ENCODE assay signal across 11 mouse cellular contexts in genomic region chr10:42121984-42122383, GRCm38 (mm10).
"Had no signal": no experiment of that assay in that cellular context is flagged by ENCODE, and none has a peak within 500 bp of the region (broad histone marks: within the 10 kb centered on the region; RNA-seq: fewer than 3 reads in every experiment).

No protein-coding gene starts in this region.

- H3K4me3 ChIP-seq: liver, embryonic 15.5 days; neural tube, embryonic 12.5 days had no signal

- H3K4me2 ChIP-seq: liver, embryonic 11.5 days; liver, embryonic 15.5 days; lung, embryonic 14.5 days; neural tube, embryonic 12.5 days had no signal

- H3K27me3 ChIP-seq: liver, embryonic 15.5 days; neural tube, embryonic 12.5 days had no signal

- H3K27ac ChIP-seq: liver, embryonic 15.5 days; neural tube, embryonic 12.5 days had no signal

- H3K36me3 ChIP-seq: liver, embryonic 15.5 days; neural tube, embryonic 12.5 days had no signal

- DNase-seq: kidney, adult 18-20 months; kidney, postnatal 25 days; layer of hippocampus, adult 9-11 months; layer of hippocampus, postnatal 36 days; lung, embryonic 14.5 days; midbrain, embryonic 14.5 days; thymus, adult 18-20 months; thymus, postnatal 14 days had no signal

- H3K4me1 ChIP-seq: neural tube, embryonic 12.5 days had no signal

- H3K9ac ChIP-seq: liver, embryonic 15.5 days; lung, embryonic 14.5 days; neural tube, embryonic 12.5 days had no signal

- H3K9me3 ChIP-seq: liver, embryonic 15.5 days; neural tube, embryonic 12.5 days had no signal
